Mouse (Mus musculus) cerebellum, postnatal 4 days (tissue): ENCODE data around the gene Il17f.
"Not testable (repeated sequence)": the region's sequence is repeated elsewhere in the genome, so short reads cannot be mapped to it uniquely, and the experiment has no call there.

Experiments
- DNase-seq, 2 experiments: peaks; one replicate each; pipeline ENCODE4 v3.0.0; 2022; ENCODE audit warnings: low spot score in 2 of 2, mixed read lengths in 1 of 2

Gene Il17f

GRCm38 (mm10) chr1:20787046-20787445 is 3.4 kb downstream of the Il17f start:
- DNase-seq, result no peak

- no peak for DNase-seq
Observed at GRCm38 (mm10) chr1:20778366-20778765, 12.1 kb downstream of the Il17f start.

GRCm38 (mm10) chr1:20774026-20774730 is 16.2 kb downstream of the Il17f start:
- not testable (repeated sequence) for DNase-seq

- DNase-seq, result no peak
Observed at GRCm38 (mm10) chr1:20766526-20766925, 23.9 kb downstream of the Il17f start.

DNA sequence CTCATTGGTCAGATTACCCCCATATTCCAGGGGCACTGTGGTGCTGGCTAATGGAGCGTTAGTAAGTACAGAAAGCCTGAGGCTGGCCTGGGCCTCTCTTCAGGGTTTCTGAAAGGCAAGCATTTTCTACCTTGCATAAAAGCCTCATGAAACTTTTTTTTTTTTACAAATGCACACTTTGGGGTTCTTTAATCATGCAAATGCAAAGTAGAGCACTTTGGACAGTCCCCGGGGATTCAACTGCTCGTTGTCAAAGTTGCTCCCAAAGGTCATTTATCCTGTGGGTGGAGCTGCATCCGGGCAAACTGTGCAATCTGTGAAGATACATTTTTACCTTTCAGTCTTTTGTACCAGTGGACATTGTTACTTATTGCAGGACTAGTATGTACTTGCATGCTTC is 29.0 kb downstream of the Il17f start:
- no peak for DNase-seq

GRCm38 (mm10) chr1:20760331-20760730 is 30.1 kb downstream of the Il17f start:
- DNase-seq, result no peak

DNA sequence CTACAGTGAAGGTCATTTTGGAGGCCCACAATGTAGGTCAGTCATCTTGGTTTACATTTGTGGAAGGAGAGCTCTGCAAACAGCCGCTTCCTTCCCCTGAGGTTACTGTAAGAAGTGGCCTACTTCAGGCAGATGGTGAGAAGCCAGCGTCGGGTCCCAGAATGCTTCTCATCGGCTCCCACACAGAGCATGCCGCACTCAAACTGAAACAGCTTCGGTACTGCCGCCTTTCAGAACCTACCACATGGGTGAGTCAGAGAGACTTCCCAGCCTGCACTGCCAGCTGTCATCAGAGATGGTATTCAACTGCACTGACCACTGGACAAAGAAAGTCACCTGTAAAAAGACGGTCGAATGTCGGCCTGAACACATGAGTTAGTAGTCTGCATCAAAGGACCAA is 30.6 kb downstream of the Il17f start:
- DNase-seq, result no peak

DNA sequence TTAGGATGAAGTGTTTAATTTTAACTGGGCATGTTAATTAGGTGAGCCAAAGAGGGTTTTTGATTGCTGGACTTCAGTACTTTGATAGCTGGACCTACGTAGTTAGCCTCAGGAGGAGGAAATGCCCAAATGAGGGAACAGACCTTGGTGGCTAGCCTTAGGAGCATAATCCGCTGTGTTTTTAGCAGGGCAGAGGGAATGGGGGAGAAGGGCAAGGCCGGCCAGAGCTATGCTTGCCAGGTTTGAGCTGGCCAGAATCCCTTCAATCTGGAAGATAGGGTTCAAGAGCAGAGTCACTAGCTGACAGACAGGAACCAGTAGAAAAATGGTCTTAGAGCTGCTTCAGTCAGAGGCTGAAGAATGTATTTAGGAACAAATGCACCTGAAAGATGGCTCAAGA is 32.8 kb downstream of the Il17f start:
- no peak for DNase-seq

DNA sequence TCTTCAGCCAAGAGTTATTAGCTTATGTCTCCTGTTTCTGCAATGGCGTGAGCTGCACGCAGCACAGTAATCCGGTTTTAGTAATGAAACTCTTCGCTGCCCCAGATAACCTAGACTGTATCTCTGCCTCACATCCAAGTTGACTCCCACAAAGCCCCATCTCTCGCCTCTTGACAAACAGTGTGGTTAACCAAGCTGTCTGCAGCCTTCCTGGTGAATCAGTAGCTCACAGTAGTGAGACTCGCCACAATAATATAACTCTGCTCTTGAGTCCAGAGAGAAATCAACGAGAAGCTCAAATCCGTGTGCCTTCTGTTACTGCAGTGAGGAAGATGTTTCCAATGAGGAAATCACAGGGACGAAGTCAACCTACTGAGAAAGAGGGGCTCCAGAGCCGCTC is 36.0 kb downstream of the Il17f start:
- DNase-seq, result no peak

DNA sequence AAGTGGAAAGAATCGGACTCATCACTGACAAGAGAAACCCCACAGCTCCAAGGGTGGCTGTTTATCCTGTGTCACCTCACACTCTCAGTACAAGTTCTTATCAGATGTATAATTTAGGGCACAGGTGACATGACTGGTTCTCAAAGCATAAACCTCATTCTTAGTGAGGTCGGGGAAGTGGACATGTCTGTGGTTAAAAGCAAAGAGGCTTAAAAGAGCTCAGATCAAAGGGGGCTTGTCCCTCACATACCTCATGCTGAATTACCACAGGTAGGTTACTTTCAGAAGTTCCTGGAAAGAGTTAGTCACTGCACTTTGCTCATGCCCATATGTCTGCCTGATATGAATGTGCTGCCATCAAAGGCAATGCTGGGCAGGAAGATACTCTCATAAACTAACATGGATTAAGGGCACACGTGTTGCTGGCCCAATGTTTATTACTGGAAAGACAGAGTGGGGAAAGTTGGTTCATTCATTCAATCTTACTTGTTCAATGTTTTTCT is 49.9 kb downstream of the Il17f start:
- no peak for DNase-seq

GRCm38 (mm10) chr1:20738483-20738882 is 51.9 kb downstream of the Il17f start:
- DNase-seq, result no peak

- no peak for DNase-seq
Observed at GRCm38 (mm10) chr1:20736572-20736971, 53.8 kb downstream of the Il17f start.

GRCm38 (mm10) chr1:20730903-20731302 is 59.5 kb downstream of the Il17f start, which contains the start of gene Il17a:
Gene Il17a (plus strand): TSS chr1:20730905.
- no peak for DNase-seq
